Mouse (Mus musculus) intestine, embryonic 14.5 days (tissue): ENCODE measurements around the gene Aldh8a1. TPM values are rescaled to one million over a fixed set of nuclear protein-coding genes. Genes with fewer than 3 reads are reported as not detected.
"Not testable (repeated sequence)": the region's sequence is repeated elsewhere in the genome, so short reads cannot be mapped to it uniquely, and the experiment has no call there.

ENCODE experiments used
- ATAC-seq: fragments of 200-750 bp; cut with Nextera tagmentation; replicated peaks from 2 replicates; pipeline ENCODE4 v1.8.0; 2017; ENCODE audit warnings: low read depth, moderate number of reproducible peaks, moderate TSS enrichment, moderate library complexity; ENCODE audit not compliant: low FRiP score, low TSS enrichment
- DNase-seq: peaks from one replicate; pipeline ENCODE4 v3.0.0-alpha.2; 2018; ENCODE audit warnings: low spot score
- H3K27ac ChIP-seq: fragments of 300-500 bp; sonication (generic); 2 replicates; pipeline ENCODE4 v1.5.1; 2014; ENCODE audit warnings: low read depth, mild to moderate bottlenecking, control low read depth
- H3K27me3 ChIP-seq: fragments of 300-500 bp; sonication (generic); replicated peaks from 2 replicates; pipeline ENCODE4 v1.6.1; 2014; ENCODE audit warnings: low read length, control low read depth; ENCODE audit not compliant: control insufficient read depth, insufficient read depth
- H3K36me3 ChIP-seq: fragments of 300-500 bp; sonication (generic); 2 replicates; pipeline ENCODE4 v1.6.1; 2014; ENCODE audit warnings: low read length, control low read depth; ENCODE audit not compliant: control insufficient read depth, insufficient read depth
- H3K4me1 ChIP-seq: fragments of 300-500 bp; sonication (generic); replicated peaks from 2 replicates; pipeline ENCODE4 v1.6.1; 2014; ENCODE audit warnings: low read length, control low read depth, mixed read lengths; ENCODE audit not compliant: control insufficient read depth, insufficient read depth
- H3K4me2 ChIP-seq: fragments of 300-500 bp; sonication (generic); 2 replicates; pipeline ENCODE4 v1.6.1; 2014; ENCODE audit warnings: low read length
- H3K4me3 ChIP-seq: fragments of 300-500 bp; sonication (generic); 2 replicates; pipeline ENCODE4 v1.5.1; 2014; ENCODE audit warnings: low read depth, low read length, control low read depth, mixed read lengths
- H3K9ac ChIP-seq: fragments of 300-500 bp; sonication (generic); 2 replicates; pipeline ENCODE4 v1.6.1; 2014; ENCODE audit warnings: mild to moderate bottlenecking, low read length
- H3K9me3 ChIP-seq: fragments of 300-500 bp; sonication (generic); 2 replicates; pipeline ENCODE4 v1.6.1; 2016; ENCODE audit warnings: low read length, control low read depth; ENCODE audit not compliant: control insufficient read depth
- WGBS: fragments of 180-500 bp; shearing (Covaris S2); extraction: QIAGEN DNeasy Blood & Tissue Kit; methylation state at CpG from one replicate; pipeline ENCODE4 v1.1.7; 2014; 5-methylcytosine and 5-hydroxymethylcytosine counted together
- polyA plus RNA-seq: library from polyadenylated mRNA; unstranded; fragments of >200 nt; fragmentation: Nextera tagmentation; extraction: Ambion mirVana; gene quantifications from 2 replicates; pipeline ENCODE4 v1.2.1, GENCODE M21; 2014

The Aldh8a1 gene
- polyA plus RNA-seq, 1 experiment from 2014 or later = not detected

DNA sequence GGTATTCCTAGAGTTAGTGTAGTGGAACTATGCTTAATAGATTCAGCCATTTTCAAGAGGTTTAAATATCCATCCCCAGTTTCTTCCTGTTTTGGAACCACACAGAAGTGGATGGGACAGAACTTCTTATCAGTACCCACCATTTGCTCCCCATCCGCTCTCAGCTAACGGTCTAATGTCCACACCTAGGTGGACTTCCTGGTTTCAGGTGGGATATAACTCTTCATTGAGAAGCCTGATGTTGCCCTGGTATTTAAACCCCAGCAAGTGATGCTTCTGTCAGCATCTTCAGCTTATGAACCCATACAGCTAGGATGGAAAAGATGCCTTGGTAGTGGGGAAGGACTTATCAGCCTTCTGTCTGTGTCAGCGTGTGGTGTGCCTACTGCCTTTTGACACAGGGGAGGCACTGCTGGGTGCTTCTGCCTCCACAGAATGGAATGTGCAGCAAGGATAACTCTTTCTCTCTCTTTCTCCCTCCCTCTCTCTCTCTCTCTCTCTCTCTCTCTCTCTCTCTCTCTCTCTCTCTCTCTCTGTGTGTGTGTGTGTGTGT lies 8.1 kb downstream of the Aldh8a1 start:
- Histone ChIP-seq H3K4me2 (no peak overlapping the region), H3K27me3 (no peaks in the 10 kb centered on the region), H3K27ac (no peak overlapping the region), H3K9me3 (no peaks in the 10 kb centered on the region), H3K4me1 (no peaks in the 10 kb centered on the region), H3K9ac (no peak overlapping the region), H3K36me3 (no peaks in the 10 kb centered on the region), H3K4me3 (no peak overlapping the region)
- ATAC-seq (no peak), DNase-seq (no peak)
- WGBS = 80% methylated on average over 3 of the region's 3 CpGs

DNA sequence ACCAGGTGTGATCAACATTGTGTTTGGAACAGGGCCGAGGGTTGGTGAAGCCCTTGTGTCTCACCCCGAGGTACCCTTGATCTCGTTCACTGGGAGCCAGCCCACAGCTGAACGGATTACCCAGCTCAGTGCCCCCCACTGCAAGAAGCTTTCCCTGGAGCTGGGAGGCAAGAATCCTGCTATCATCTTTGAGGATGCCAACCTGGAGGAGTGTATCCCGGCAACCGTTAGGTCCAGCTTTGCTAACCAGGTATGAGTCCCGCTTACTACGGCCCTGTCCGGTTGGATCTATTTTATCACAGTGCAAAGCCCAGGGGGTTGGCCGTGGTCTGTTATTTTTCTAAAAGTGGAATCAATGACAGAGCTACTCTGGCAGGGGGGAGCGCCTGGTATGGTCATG lies 12.0 kb downstream of the Aldh8a1 start:
- no peak overlapping the region for H3K9ac ChIP-seq
- no peak overlapping the region for H3K4me2 ChIP-seq
- no peak for ATAC-seq
- H3K27me3 ChIP-seq = no peaks in the 10 kb centered on the region
- no peaks in the 10 kb centered on the region for H3K4me1 ChIP-seq
- H3K36me3 ChIP-seq = no peaks in the 10 kb centered on the region
- no peak for DNase-seq
- H3K4me3 ChIP-seq = no peak overlapping the region
- WGBS = 85% methylated on average over 11 of the region's 11 CpGs
- no peaks in the 10 kb centered on the region for H3K9me3 ChIP-seq
- no peak overlapping the region for H3K27ac ChIP-seq

DNA sequence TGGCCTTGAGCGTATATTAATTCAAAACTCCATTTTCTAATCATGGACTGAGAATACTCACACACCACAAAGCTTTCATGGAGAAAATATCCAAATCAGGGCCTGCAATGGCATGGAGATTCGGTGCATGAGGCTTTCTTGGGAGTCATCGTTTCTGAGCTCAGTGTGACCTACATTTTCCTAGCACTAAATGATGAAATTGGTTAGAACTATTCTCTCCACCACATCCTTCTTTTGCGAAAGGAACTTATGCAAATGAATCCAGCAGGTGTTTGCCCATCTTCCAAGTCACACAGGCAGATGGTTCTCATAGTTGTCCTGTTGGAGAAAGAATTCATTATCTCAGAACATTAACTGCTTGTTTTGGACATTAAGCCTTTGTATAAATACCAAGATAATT lies 13.3 kb downstream of the Aldh8a1 start:
- Histone ChIP-seq H3K27ac (no peak overlapping the region), H3K36me3 (no peaks in the 10 kb centered on the region), H3K9ac (no peak overlapping the region), H3K9me3 (no peaks in the 10 kb centered on the region), H3K4me1 (no peaks in the 10 kb centered on the region), H3K4me3 (no peak overlapping the region), H3K27me3 (no peaks in the 10 kb centered on the region), H3K4me2 (no peak overlapping the region)
- DNase-seq = no peak
- ATAC-seq = no peak
- WGBS = 82% methylated on average over 4 of the region's 4 CpGs

DNA sequence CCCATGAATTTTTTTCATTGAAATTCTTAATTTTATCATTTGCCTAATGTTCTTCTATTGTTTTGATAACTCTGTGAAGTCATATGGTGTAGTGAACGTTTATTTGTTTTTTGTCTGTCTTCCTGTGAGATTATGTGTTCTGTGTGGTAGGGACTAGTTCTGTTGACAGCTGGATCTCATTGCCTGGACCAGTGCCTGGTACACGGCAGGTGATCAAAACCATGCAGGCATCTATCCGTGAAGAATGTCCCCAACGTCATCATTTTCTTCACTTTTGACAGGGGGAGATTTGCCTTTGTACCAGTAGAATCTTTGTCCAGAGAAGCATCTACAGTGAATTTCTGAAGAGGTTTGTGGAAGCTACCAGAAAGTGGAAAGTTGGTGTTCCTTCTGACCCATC lies 14.2 kb downstream of the Aldh8a1 start:
- Histone ChIP-seq H3K27ac (no peak overlapping the region), H3K4me3 (no peak overlapping the region), H3K27me3 (no peaks in the 10 kb centered on the region), H3K36me3 (no peaks in the 10 kb centered on the region), H3K9me3 (no peaks in the 10 kb centered on the region), H3K4me2 (no peak overlapping the region), H3K9ac (no peak overlapping the region), H3K4me1 (no peaks in the 10 kb centered on the region)
- ATAC-seq = no peak
- DNase-seq = no peak
- WGBS = 78% methylated on average over 4 of the region's 4 CpGs

DNA sequence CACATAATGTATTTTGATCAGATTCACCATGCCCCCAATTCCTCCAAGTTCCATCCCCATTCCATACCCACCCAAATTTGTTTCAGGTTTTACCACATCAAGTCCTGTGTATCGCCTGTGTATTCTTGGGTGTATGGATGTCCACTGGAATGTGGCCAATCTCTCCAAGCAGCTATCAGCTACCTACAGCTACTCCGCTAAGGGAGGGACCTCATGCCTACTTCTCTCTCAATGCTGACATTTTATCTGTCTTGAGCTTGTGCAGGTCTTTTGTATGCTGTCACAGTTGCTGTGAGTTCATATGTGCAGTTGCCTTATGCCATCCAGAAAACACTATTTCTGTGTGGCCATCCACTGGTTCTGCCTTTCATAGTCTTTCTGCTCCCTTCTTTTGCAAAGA lies 16.3 kb downstream of the Aldh8a1 start:
- Histone ChIP-seq H3K27me3 (no peaks in the 10 kb centered on the region), H3K4me1 (no peaks in the 10 kb centered on the region), H3K27ac (no peak overlapping the region), H3K4me3 (no peak overlapping the region), H3K4me2 (no peak overlapping the region), H3K9ac (no peak overlapping the region), H3K36me3 (no peaks in the 10 kb centered on the region), H3K9me3 (no peaks in the 10 kb centered on the region)
- DNase-seq (no peak), ATAC-seq (no peak)
- WGBS = 87% methylated on average over 2 of the region's 2 CpGs

DNA sequence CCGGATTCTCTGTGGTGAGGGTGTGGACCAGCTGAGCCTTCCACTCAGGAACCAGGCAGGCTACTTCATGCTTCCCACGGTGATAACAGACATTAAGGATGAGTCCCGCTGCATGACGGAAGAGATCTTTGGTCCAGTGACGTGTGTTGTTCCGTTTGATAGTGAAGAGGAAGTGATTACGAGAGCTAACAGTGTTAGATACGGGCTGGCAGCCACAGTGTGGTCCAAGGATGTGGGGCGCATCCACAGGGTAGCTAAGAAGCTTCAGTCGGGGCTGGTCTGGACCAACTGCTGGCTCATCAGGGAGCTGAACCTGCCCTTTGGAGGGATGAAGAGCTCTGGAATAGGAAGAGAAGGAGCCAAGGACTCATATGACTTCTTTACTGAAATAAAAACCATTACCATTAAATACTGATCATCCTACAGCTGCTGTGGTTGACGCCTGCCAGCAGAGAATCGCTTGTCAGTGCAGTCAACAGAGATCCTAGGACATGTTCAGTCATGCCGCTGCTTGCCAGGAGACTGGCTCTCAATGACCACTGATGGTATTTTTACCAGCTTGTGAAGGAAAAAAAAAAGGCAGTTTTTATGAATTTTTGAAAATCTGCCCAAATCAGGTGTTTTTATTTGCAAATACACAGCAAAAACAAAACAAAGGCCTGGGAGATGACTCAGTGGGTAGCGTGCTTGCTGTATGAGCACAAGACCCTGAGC lies 18.5 kb downstream of the Aldh8a1 start:
- Histone ChIP-seq H3K9me3 (no peaks in the 10 kb centered on the region), H3K4me2 (no peak overlapping the region), H3K4me3 (no peak overlapping the region), H3K4me1 (no peaks in the 10 kb centered on the region), H3K36me3 (no peaks in the 10 kb centered on the region), H3K9ac (no peak overlapping the region), H3K27ac (no peak overlapping the region), H3K27me3 (no peaks in the 10 kb centered on the region)
- DNase-seq = no peak
- WGBS = 88% methylated on average over 14 of the region's 14 CpGs
- ATAC-seq = no peak

DNA sequence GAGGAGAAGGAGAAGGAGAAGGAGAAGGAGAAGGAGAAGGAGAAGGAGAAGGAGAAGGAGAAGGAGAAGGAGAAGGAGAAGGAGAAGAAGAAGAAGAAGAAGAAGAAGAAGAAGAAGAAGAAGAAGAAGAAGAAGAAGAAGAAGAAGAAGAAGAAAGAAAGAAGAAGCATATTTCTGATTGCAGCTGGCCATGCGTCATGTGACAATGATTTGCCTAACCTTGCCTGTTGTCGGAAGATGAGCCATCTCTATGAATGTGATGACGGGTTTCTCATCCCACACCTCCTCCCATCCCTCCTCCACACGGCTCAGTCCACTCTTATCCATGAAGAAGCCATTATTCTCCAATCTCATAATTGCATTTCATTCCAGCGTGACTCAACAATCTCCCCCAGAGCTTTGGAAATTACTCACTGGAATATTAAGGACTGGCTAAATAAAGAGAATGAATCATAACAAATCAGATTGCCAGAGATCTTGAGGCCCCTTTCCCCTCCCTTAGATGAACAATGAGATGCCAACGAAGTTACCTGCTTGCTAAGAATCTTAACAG lies 21.9 kb downstream of the Aldh8a1 start:
- not testable (repeated sequence) for DNase-seq, H3K4me1 ChIP-seq, H3K27me3 ChIP-seq, H3K9me3 ChIP-seq, H3K9ac ChIP-seq, H3K27ac ChIP-seq, H3K4me2 ChIP-seq, H3K4me3 ChIP-seq, ATAC-seq, H3K36me3 ChIP-seq
- 79% methylated on average over 6 of the region's 6 CpGs for WGBS

DNA sequence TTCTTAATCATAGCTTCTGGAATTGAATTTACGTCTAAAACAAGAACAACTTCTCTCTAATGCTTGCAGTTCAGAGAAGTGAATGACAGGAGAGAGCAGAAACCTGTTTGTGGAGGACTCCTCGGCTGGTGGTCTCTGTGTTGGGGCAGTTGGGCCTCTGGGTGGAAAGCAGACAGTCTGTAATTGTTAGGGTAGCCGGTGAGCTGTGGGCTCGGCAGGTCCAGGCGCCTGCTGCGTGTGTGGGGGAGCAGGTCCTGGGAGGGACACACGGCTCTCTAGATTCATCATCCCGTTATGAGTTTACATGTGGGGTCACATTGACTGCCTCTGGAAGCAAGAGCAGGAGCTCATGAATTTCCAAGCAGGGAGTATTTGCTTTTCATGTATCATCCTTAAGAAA lies 22.5 kb downstream of the Aldh8a1 start:
- H3K27ac ChIP-seq = no peak overlapping the region
- no peak for ATAC-seq

DNA sequence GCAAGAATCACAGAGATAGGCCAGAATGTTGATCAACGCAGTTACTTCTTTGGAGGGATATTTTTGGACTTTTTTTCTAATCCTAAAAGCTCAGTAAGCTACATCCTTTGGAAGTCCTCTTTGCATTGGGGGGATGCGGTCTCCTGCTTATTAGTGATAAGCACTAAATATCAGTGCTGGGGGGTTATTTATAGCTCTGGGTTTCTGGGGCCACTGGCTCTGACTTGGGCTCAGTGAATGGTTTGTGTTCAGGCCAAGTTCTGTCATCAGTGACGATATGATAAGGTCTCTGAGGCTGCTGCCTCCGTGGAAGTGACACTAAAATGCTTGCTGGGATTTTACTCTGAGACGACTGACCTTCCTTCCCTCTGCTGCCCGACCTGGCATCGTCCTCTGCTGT lies 22.9 kb downstream of the Aldh8a1 start:
- 49% methylated on average over 7 of the region's 7 CpGs for WGBS
- Histone ChIP-seq H3K9me3 (no peaks in the 10 kb centered on the region), H3K4me1 (no peaks in the 10 kb centered on the region), H3K36me3 (no peaks in the 10 kb centered on the region), H3K4me3 (no peak overlapping the region), H3K4me2 (no peak overlapping the region), H3K9ac (no peak overlapping the region), H3K27ac (no peak overlapping the region), H3K27me3 (no peaks in the 10 kb centered on the region)
- no peak for ATAC-seq
- no peak for DNase-seq

More for the DNA sequence above, 22.5 kb downstream of the Aldh8a1 start:
- no peaks in the 10 kb centered on the region for H3K27me3 ChIP-seq
- no peaks in the 10 kb centered on the region for H3K9me3 ChIP-seq
- WGBS = 26% methylated on average over 8 of the region's 8 CpGs
- no peak overlapping the region for H3K9ac ChIP-seq
- no peaks in the 10 kb centered on the region for H3K36me3 ChIP-seq
- H3K4me3 ChIP-seq = no peak overlapping the region
- no peak overlapping the region for H3K4me2 ChIP-seq
- no peak for DNase-seq
- no peaks in the 10 kb centered on the region for H3K4me1 ChIP-seq
